Mouse (Mus musculus) bone marrow, adult 2 months (tissue): ENCODE measurements around the gene Nat8f3.
"Not testable (repeated sequence)": the region's sequence is repeated elsewhere in the genome, so short reads cannot be mapped to it uniquely, and the experiment has no call there.

Experiments used
- CTCF ChIP-seq: fragments of 200-500 bp; IDR thresholded peaks from 2 replicates; pipeline ENCODE4 v1.5.1; 2011; ENCODE audit warnings: low read length, control low read depth; ENCODE audit not compliant: control insufficient read depth, insufficient read depth
- POLR2A ChIP-seq: fragments of 200-500 bp; IDR thresholded peaks from 2 replicates; pipeline ENCODE4 v1.6.1; 2011; ENCODE audit warnings: low read depth, mild to moderate bottlenecking, control low read depth, low read length, borderline replicate concordance; ENCODE audit not compliant: control insufficient read depth

DNA sequence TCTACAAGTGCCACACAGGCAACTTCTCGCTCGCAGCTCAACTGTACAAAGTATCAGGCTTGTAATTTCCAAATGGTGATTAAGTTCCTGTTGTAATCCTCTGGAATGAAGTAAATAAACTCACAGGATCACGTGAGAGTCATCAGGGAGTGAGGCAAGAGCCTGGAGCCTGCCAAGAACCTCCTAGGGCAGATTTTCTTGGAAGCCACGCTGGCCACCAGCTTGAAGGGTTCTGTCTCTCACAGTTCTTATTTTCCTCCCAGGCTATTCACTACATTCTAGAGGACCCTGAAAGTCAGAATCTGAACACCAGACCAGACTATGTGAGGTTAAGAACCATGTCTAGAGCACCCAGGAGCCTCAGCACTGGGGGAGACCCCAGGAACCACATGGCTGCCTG lies 63.6 kb downstream of the Nat8f3 start:
- not testable (repeated sequence) for TF ChIP-seq CTCF, POLR2A
